Mouse (Mus musculus) megakaryocyte, embryonic 14.5 days (primary cell): Measurements from ENCODE around the gene Sncg.

Experiments
- FLI1 ChIP-seq: IDR thresholded peaks from 2 replicates; pipeline ENCODE4 v1.6.1; 2012; ENCODE audit warnings: low read length, inconsistent platforms, mixed read lengths
- GATA1 ChIP-seq: IDR thresholded peaks from 3 replicates; pipeline ENCODE4 v1.6.1; 2012; ENCODE audit warnings: mixed read lengths, low read length, inconsistent platforms, borderline replicate concordance

GRCm38 (mm10) chr14:34323576-34324085, 51.0 kb downstream of the Sncg start:
- TF ChIP-seq GATA1: no peak
- no peak for TF ChIP-seq FLI1
